Mouse (Mus musculus): ENCODE measurements around the gene Cmc2. TPM values are rescaled to one million over a fixed set of nuclear protein-coding genes. Genes with fewer than 3 reads are reported as not detected.

The Cmc2 gene
- polyA plus RNA-seq (2017; shearing (Covaris generic)), result 41.7 TPM

GRCm38 (mm10) chr8:116921337-116922059, at the start of gene Cmc2, which contains the start of gene Cenpn:
Cmc2 (minus strand) TSS chr8:116921455.
Cenpn (plus strand) TSS chr8:116921730.

DNA sequence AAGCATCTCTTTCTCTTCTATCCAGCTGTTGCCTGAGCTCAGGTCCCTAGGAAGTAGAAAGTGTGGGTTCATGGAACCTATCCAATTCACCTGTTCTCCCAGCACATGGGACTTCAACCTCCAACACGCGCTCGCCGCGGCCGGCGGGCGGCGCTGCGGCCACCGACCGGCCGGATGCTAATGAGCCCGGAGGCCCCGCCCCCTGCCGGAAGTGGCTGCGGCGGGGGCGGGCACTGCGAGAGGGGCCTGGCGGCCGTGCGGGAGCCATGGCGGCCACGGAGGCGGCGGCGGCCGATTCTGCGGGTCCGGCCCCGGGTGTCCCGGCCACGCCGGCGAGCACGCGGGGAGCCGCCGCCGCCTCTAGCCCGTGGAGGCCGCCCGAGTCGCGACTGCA, 21.9 kb upstream of the Cmc2 start, which contains the start of gene Atmin:
Gene Atmin (plus strand): TSS at position 233 of the 394 bp plus-strand sequence.

Other genes starting within 250 kb of the Cmc2 start
- gene Cdyl2, start 188.5 kb downstream of the Cmc2 start, polyA plus RNA-seq (2017; shearing (Covaris generic)), result 9.9 TPM
- gene Cenpn, start 275 bp upstream of the Cmc2 start, polyA plus RNA-seq (2017; shearing (Covaris generic)), result 2.6 TPM
- 7.1 TPM for gene Atmin, start 21.9 kb upstream of the Cmc2 start, polyA plus RNA-seq (2017; shearing (Covaris generic))
- 0.18 TPM for gene 1700030J22Rik, start 57.5 kb upstream of the Cmc2 start, polyA plus RNA-seq (2017; shearing (Covaris generic))
- gene Gcsh, start 72.1 kb upstream of the Cmc2 start, polyA plus RNA-seq (2017; shearing (Covaris generic)), result 29.5 TPM
- gene Pkd1l2, start 161.0 kb upstream of the Cmc2 start, polyA plus RNA-seq (2017; shearing (Covaris generic)), result 0.54 TPM
- gene Bco1, start 174.4 kb upstream of the Cmc2 start, polyA plus RNA-seq (2017; shearing (Covaris generic)), result not detected
- 1.0 TPM for gene Gan, start 236.7 kb upstream of the Cmc2 start, polyA plus RNA-seq (2017; shearing (Covaris generic))